Mouse (Mus musculus) NIH3T3 (cell line): ENCODE data around the gene Dtx1.

ENCODE experiments used
- DNase-seq: peaks from one replicate; pipeline ENCODE4 v3.0.0-alpha.2; 2012; ENCODE audit warnings: low read depth

The Dtx1 gene

DNA sequence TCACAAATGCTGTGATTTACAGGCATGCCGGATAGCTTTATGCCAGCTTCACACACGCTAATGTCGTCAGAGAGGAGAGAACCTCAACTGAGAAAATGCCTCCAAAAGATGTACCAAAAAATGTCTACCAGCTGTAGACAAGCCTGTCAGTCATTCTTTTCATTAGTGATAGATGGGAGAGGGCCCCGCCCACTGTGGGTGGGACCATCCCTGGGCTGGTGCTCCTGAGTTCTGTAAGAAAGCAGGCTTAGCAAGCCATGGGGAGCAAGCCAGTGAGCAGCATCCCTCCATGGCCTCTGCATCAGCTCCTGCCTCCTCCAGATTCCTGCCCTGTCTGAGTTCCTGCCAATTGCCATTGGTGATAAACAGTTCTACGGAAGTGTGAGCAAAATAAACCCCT, 76.1 kb downstream of the Dtx1 start:
- no peak for DNase-seq

DNA sequence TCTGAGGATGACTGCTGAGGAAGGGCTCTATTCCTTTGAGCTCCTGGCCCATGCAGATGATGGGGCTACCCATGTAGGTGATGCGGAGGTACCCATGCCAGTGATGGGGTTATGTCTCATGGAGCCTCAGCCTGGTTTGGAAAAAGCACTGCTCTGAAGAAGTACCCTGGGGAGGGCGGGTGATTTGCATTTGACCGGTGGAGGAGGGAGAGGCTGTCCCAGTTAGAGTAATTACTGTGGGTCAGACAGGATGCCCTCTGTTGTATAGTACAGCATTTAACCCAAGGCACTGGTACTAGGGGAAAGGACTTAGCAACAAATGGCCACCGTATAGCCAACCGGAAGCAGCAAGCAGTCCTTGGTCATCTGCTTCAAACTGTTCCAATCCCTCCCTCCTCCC, 76.9 kb downstream of the Dtx1 start:
- DNase-seq, result no peak

DNA sequence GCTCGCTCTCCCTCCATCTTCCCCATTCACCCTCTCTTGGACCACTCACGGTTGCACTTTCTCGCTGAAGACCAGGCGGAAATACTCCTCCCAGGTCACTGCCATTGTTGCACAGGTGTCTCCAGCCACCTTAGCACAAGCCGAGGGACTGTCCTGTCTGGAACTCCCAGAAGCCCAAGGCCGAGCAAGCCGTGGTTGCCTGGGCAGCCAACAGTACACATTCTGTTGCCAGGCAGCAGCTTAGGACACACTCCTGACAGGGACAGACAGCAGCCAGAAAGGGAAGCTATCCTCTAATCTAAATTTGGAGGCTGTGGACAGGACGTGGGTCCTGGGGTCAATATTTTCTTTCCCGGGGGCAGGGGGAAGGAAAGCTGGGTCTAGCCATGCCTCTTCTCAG, 77.6 kb downstream of the Dtx1 start, which contains the start of gene Cfap73:
Cfap73 (minus strand) TSS at position 105 of the 400 bp plus-strand sequence.
- no peak for DNase-seq

DNA sequence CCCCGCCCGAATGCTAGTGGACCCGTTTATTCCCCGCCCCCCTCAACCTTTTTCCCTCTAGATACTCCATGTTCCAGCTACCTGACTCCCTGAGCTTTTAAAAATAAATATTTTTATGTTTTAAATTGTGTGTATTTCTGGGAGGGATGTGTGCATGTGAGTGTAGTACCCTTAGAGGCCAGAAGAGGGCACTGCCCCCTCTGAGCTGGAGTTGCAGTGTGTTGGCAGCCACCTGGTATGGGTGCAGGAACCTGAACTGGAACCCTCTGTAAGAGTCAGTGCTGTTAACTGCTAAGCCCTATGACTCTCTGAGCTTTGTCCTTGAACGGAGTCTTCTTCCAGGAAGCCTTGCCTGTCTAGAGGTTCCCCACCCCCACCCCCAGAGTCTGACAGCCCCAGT, 79.8 kb downstream of the Dtx1 start:
- DNase-seq, result no peak

DNA sequence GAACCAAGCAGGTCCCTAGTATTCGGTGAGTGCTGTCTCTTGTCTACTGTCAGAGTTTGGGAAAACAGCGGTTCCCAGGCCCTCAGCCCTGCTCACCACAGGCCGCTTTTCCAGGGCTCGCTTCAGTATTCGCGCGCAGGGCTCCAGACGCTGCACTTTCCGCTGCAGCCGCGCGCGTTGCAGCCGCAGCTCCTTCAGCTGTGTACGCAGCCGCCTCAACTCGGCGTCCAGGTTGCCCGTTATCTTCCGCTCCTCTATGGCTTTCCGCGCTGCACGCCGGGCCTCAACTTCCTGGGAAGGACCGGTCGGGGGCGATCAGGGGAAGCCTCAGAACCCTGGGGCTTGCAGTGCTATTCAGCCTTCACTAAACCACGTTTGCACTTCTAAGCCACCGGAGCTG, 80.6 kb downstream of the Dtx1 start:
- DNase-seq, result no peak
